Mouse (Mus musculus): Measurements from ENCODE around the gene Lpar4.

The Lpar4 gene

GRCm38 (mm10) chrX:106920175-106920827, at the start of gene Lpar4:
TSS of gene Lpar4 (plus strand) at chrX:106920625.
- peak; percentile 11 for DNase-seq (ENCODE audit: low spot score)

GRCm38 (mm10) chrX:106871426-106871825, 49.0 kb upstream of the Lpar4 start:
- DNase-seq (ENCODE audit: low spot score), result no peak

- no peak for DNase-seq (ENCODE audit: low spot score)
Observed at GRCm38 (mm10) chrX:106871894-106872293, 48.5 kb upstream of the Lpar4 start.

- no peak for DNase-seq (ENCODE audit: low spot score)
Observed at GRCm38 (mm10) chrX:106872315-106872714, 48.1 kb upstream of the Lpar4 start.

GRCm38 (mm10) chrX:106897707-106898275, 22.6 kb upstream of the Lpar4 start:
- DNase-seq (ENCODE audit: low spot score), result no peak

GRCm38 (mm10) chrX:106920828-106921619, 599 bp downstream of the Lpar4 start:
- DNase-seq (ENCODE audit: low spot score), result no peak

- DNase-seq (ENCODE audit: low spot score), result no peak
Observed at GRCm38 (mm10) chrX:106924572-106924971, 4.1 kb downstream of the Lpar4 start.

GRCm38 (mm10) chrX:106939326-106939725, 18.9 kb downstream of the Lpar4 start:
- no peak for DNase-seq (ENCODE audit: low spot score)

GRCm38 (mm10) chrX:106950558-106950957, 30.1 kb downstream of the Lpar4 start:
- DNase-seq (ENCODE audit: low spot score), result no peak

GRCm38 (mm10) chrX:106951016-106951415, 30.6 kb downstream of the Lpar4 start:
- no peak for DNase-seq (ENCODE audit: low spot score)

- no peak for DNase-seq (ENCODE audit: low spot score)
Observed at GRCm38 (mm10) chrX:106953840-106954239, 33.4 kb downstream of the Lpar4 start.

GRCm38 (mm10) chrX:106962233-106962632, 41.8 kb downstream of the Lpar4 start:
- DNase-seq (ENCODE audit: low spot score), result no peak

GRCm38 (mm10) chrX:106964326-106964725, 43.9 kb downstream of the Lpar4 start:
- no peak for DNase-seq (ENCODE audit: low spot score)
